Mouse (Mus musculus): ENCODE measurements around the gene Prpf4.

GRCm38 (mm10) chr4:62425891-62426290 lies 17.3 kb downstream of the Prpf4 start:
- no peak for TF ChIP-seq POLR2A (IDR thresholded peaks at IDR 0.05; ENCODE audit: control insufficient read depth, extremely low read depth, insufficient read depth, low read length, poor library complexity)
- no peak for TF ChIP-seq CTCF (IDR thresholded peaks at IDR 0.05; ENCODE audit: borderline replicate concordance, control insufficient read depth, extremely low read depth, insufficient read depth, low read length, poor library complexity)

Data from thymus, adult 2 months (tissue).